Comparison of ENCODE assay signal across 19 mouse cellular contexts in genomic region chr10:63327091-63327490, GRCm38 (mm10).
"Had no signal": no experiment of that assay in that cellular context is flagged by ENCODE, and none has a peak within 500 bp of the region (broad histone marks: within the 10 kb centered on the region; RNA-seq: fewer than 3 reads in every experiment).

No protein-coding gene starts in this region.

- H3K4me3 ChIP-seq: limb, embryonic 10.5 days; limb, embryonic 13.5 days; liver, embryonic 12.5 days; liver, embryonic 15.5 days; lung, embryonic 15.5 days; stomach, embryonic 15.5 days had no signal

- H3K27me3 ChIP-seq: limb, embryonic 13.5 days; liver, embryonic 12.5 days; liver, embryonic 15.5 days; lung, embryonic 15.5 days; stomach, embryonic 15.5 days had no signal

- H3K9ac ChIP-seq: limb, embryonic 13.5 days; liver, embryonic 12.5 days; liver, embryonic 15.5 days; lung, embryonic 15.5 days; stomach, embryonic 15.5 days had no signal

- DNase-seq: kidney, adult 9 months; kidney, postnatal 14 days; kidney, postnatal 4 days; liver; lung, adult 18-20 months; lung, postnatal 10 days; lung, postnatal 36 days; midbrain, embryonic 14.5 days; right cerebral cortex, adult 18-20 months; right cerebral cortex, postnatal 25 days; spleen, adult 18-20 months; thymus, postnatal 25 days had no signal

- H3K27ac ChIP-seq: limb, embryonic 10.5 days; limb, embryonic 13.5 days; liver, embryonic 12.5 days; liver, embryonic 15.5 days; lung, embryonic 15.5 days; stomach, embryonic 15.5 days had no signal

- H3K9me3 ChIP-seq: limb, embryonic 10.5 days; limb, embryonic 13.5 days; liver, embryonic 12.5 days; liver, embryonic 15.5 days; lung, embryonic 15.5 days; stomach, embryonic 15.5 days had no signal

- ATAC-seq: liver, embryonic 12.5 days had no signal

- H3K4me1 ChIP-seq: limb, embryonic 10.5 days; limb, embryonic 13.5 days; liver, embryonic 12.5 days; liver, embryonic 15.5 days; lung, embryonic 15.5 days; stomach, embryonic 15.5 days had no signal

- H3K4me2 ChIP-seq: limb, embryonic 13.5 days; liver, embryonic 12.5 days; liver, embryonic 15.5 days; lung, embryonic 15.5 days; midbrain, embryonic 11.5 days; stomach, embryonic 15.5 days had no signal
